Mouse (Mus musculus): ENCODE measurements around the gene Clic4. TPM values are rescaled to one million over a fixed set of nuclear protein-coding genes. Genes with fewer than 3 reads are reported as not detected.
A peak's percentile ranks its signal among the peaks of the same experiment; 100 is the strongest.
"Not testable (repeated sequence)": the region's sequence is repeated elsewhere in the genome, so short reads cannot be mapped to it uniquely, and the experiment has no call there.

The Clic4 gene
- total RNA-seq, 2 experiments from 2014 or later, result 29.5 to 34.3 TPM

DNA sequence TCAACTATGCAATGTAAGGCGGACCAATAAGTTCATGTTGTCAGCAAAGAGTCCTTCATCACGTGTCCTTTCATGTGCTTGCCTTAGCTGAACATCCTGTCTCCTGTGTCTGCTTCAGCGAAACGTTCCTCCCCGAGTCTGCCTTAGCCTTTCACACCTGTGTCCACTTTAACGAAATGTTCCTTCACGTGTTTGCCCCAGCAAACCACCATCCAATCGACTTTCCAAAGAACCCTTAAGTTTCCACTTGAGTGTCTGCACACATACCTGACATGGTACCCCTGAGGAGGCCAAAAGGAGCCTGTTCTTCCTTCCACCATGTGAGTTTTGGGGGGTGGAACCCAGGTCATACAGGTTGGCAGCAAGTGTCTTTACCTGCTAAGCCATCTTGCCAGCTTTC lies 18.6 kb upstream of the Clic4 start:
- no peak for DNase-seq (ENCODE audit: extremely low spot score in 1 of 2, low spot score in 2 of 2)
- no peak for TF ChIP-seq CTCF (IDR thresholded peaks at IDR 0.05)
- Histone ChIP-seq H3K27ac (no peak overlapping the region), H3K4me3 (no peak overlapping the region)
- intact Hi-C loops (cut with DNase I), result no loop called here

- intact Hi-C loops (cut with DNase I), result no loop called here
- Histone ChIP-seq H3K27ac (no peak overlapping the region), H3K4me3 (no peak overlapping the region)
- no peak for TF ChIP-seq CTCF (IDR thresholded peaks at IDR 0.05)
- no peak for DNase-seq (ENCODE audit: extremely low spot score in 1 of 2, low spot score in 2 of 2)
These were observed 15.4 kb upstream of the Clic4 start for GRCm38 (mm10) chr4:135287975-135288374.

DNA sequence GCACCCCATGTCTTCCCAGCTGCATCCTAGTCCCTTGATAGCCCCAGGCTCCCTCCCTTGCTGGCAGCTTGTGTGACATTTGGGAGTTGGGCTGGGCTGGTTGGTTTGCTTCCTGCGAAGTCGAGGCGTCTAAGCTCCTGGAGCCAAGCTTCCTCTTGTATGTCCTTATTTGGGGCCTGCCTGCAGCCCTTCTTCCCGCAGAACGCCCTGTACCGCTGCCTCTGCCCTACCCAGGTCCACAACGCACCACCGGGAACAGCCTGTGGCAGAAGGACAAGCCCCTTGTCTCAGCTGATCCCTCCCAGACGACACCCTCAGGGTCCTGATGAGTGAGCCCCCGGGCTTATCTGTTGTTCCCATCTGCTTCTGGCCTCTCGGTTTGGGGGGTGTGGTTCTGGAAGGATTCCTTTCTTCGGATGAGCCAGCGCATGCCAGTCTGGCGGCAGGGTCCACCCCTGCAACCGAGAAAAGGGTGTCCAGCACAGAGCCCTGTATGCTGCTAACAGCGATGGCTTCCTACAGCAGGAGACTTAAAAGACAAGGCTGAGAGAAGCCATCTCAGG lies 14.3 kb upstream of the Clic4 start:
- DNase-seq (ENCODE audit: extremely low spot score in 1 of 2, low spot score in 2 of 2), result no peak
- peak overlapping the region; percentile 36; the same call in 1 of the 2 replicates for H3K27ac ChIP-seq
- H3K4me3 ChIP-seq, result no peak overlapping the region
- TF ChIP-seq CTCF (IDR thresholded peaks at IDR 0.05), result no peak
- intact Hi-C loops (cut with DNase I), result no loop called here

GRCm38 (mm10) chr4:135286033-135286622 lies 13.5 kb upstream of the Clic4 start:
- no peak for TF ChIP-seq CTCF (IDR thresholded peaks at IDR 0.05)
- Histone ChIP-seq H3K4me3 (no peak overlapping the region), H3K27ac (peak overlapping the region; percentile 33; the same call in 1 of the 2 replicates)
- intact Hi-C loops (cut with DNase I), result no loop called here
- DNase-seq (ENCODE audit: extremely low spot score in 1 of 2, low spot score in 2 of 2), result peak in 1 of 2 experiments; percentile 24

GRCm38 (mm10) chr4:135285436-135285835 lies 12.8 kb upstream of the Clic4 start:
- H3K4me3 ChIP-seq, result no peak overlapping the region
- DNase-seq (ENCODE audit: extremely low spot score in 1 of 2, low spot score in 2 of 2), result no peak
- no peak for TF ChIP-seq CTCF (IDR thresholded peaks at IDR 0.05)
- no peak overlapping the region for H3K27ac ChIP-seq
- intact Hi-C loops (cut with DNase I), result no loop called here

- no peak overlapping the region for H3K4me3 ChIP-seq
- no peak overlapping the region for H3K27ac ChIP-seq
- TF ChIP-seq CTCF (IDR thresholded peaks at IDR 0.05), result no peak; the same call in 1 of the 2 replicates
- DNase-seq (ENCODE audit: extremely low spot score in 1 of 2, low spot score in 2 of 2), result no peak
- intact Hi-C loops (cut with DNase I), result no loop called here
These were observed 11.3 kb upstream of the Clic4 start for GRCm38 (mm10) chr4:135283875-135284274.

- DNase-seq (ENCODE audit: extremely low spot score in 1 of 2, low spot score in 2 of 2), result no peak
These were observed 10.8 kb upstream of the Clic4 start for GRCm38 (mm10) chr4:135283417-135283816.

GRCm38 (mm10) chr4:135282651-135283290 lies 10.2 kb upstream of the Clic4 start:
- intact Hi-C loops (cut with DNase I), result no loop called here
- H3K4me3 ChIP-seq, result no peak overlapping the region
- no peak overlapping the region for H3K27ac ChIP-seq
- no peak for DNase-seq (ENCODE audit: extremely low spot score in 1 of 2, low spot score in 2 of 2)
- no peak for TF ChIP-seq CTCF (IDR thresholded peaks at IDR 0.05)

More at GRCm38 (mm10) chr4:135283417-135283816, 10.8 kb upstream of the Clic4 start:
- H3K27ac ChIP-seq, result no peak overlapping the region
- H3K4me3 ChIP-seq, result no peak overlapping the region
- no peak for TF ChIP-seq CTCF (IDR thresholded peaks at IDR 0.05)
- intact Hi-C loops (cut with DNase I), result no loop called here

- H3K4me3 ChIP-seq; intact Hi-C loops (cut with DNase I); H3K27ac ChIP-seq: not testable (repeated sequence)
These were observed 7.4 kb upstream of the Clic4 start for GRCm38 (mm10) chr4:135280016-135280415.

DNA sequence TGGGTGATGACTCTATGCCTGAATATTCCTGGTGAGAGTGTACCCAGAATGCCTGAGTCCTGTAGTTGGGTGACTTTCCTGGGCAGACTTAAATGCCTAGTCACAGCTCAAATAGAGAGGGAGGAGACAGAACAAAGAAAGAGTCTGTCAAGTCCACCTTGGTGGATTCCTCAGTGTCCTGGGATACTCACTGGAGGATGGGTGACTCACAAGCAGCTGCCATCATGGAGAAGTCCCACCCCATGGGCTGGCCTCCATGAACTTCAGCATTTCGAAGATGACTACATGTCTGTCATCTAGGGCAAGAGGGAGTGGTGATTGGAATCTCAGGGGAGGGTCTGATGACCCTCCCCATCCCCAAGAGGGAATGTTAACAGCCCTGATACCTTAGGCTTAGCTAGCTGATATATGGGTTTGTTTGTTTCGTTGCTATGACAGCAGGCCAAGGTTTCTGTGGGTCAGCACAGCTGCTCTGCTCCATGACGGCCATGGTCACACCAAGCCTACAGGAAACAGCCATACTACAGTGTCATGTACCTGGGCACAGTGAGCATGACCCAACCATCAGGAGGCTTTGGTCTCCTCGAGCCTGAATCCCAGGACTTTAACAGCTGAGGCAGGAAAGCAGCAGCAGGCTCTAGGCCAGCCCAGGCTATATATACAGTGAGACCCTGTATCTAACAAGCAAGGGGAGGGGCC lies 4.2 kb upstream of the Clic4 start:
- intact Hi-C loops (cut with DNase I), result no loop called here
- TF ChIP-seq CTCF (IDR thresholded peaks at IDR 0.05), result no peak

More at GRCm38 (mm10) chr4:135280016-135280415, 7.4 kb upstream of the Clic4 start:
- not testable (repeated sequence) for DNase-seq (ENCODE audit: extremely low spot score in 1 of 2, low spot score in 2 of 2)

GRCm38 (mm10) chr4:135274761-135275160 lies 2.1 kb upstream of the Clic4 start:
- H3K27ac ChIP-seq, result no peak overlapping the region
- intact Hi-C loops (cut with DNase I), result loop anchor here (5.0 kb wide), 1 partner anchor 52 kb away; no protein-coding TSS in a partner anchor
- DNase-seq (ENCODE audit: extremely low spot score in 1 of 2, low spot score in 2 of 2), result no peak
- TF ChIP-seq CTCF (IDR thresholded peaks at IDR 0.05), result no peak
- no peak overlapping the region for H3K4me3 ChIP-seq

More for the DNA sequence above, 4.2 kb upstream of the Clic4 start:
- Histone ChIP-seq H3K27ac (no peak overlapping the region), H3K4me3 (no peak overlapping the region)
- DNase-seq (ENCODE audit: extremely low spot score in 1 of 2, low spot score in 2 of 2), result no peak

- H3K27ac ChIP-seq, result peak overlapping the region; percentile 84
- no peak for TF ChIP-seq CTCF (IDR thresholded peaks at IDR 0.05)
- peak overlapping the region; percentile 77 for H3K4me3 ChIP-seq
- no peak for DNase-seq (ENCODE audit: extremely low spot score in 1 of 2, low spot score in 2 of 2)
- intact Hi-C loops (cut with DNase I), result loop anchor here (5.0 kb wide), 1 partner anchor 51 kb away; no protein-coding TSS in a partner anchor
These were observed 681 bp upstream of the Clic4 start for GRCm38 (mm10) chr4:135273307-135273682.
